Mouse (Mus musculus) G1E (cell line): ENCODE data around the gene Ywhaq.

ENCODE experiments used
- CTCF ChIP-seq: IDR thresholded peaks from 2 replicates; pipeline ENCODE4 v1.5.1; 2012; ENCODE audit warnings: low read depth, low read length, inconsistent platforms, mixed read lengths
- GATA2 ChIP-seq: IDR thresholded peaks from 2 replicates; pipeline ENCODE4 v1.6.1; 2012; ENCODE audit warnings: low read depth, low read length, inconsistent platforms, borderline replicate concordance

GRCm38 (mm10) chr12:21350113-21350876 lies 67.1 kb downstream of the Ywhaq start:
- TF ChIP-seq CTCF, result no peak
- TF ChIP-seq GATA2, result no peak
